Mouse (Mus musculus): ENCODE measurements around the gene Ston2.

GRCm38 (mm10) chr12:91666607-91667006 lies 121.6 kb downstream of the Ston2 start:
- no peak for TF ChIP-seq CTCF (IDR thresholded peaks at IDR 0.05; ENCODE audit: low read depth, low read length)
- no peak for TF ChIP-seq POLR2A (IDR thresholded peaks at IDR 0.05; ENCODE audit: extremely low read depth, insufficient read depth, low read length)

All from liver, adult 2 months (tissue).